ENCODE assay signal across 8 mouse cellular contexts in genomic region chr2:22774181-22774751, GRCm38 (mm10). TPM values are rescaled to one million over a fixed set of nuclear protein-coding genes. Genes with fewer than 3 reads are reported as not detected.
DNase-seq lines count a peak whose midpoint lies in the region; ATAC-seq lines count a peak whose summit lies in the region.

No protein-coding gene starts in this region.

- no peak overlapping the region for H3K27ac ChIP-seq in lung, embryonic 15.5 days

- WGBS in lung, embryonic 15.5 days: 0% methylated on average over 27 of the region's 28 CpGs

- ATAC-seq in frontal cortex, adult (ENCODE audit: low TSS enrichment): peak; percentile 91
- peak; percentile 84 to 86 for ATAC-seq in hematopoietic stem cell, adult 5-6 weeks (replicated peaks in 1 of 2; ENCODE audit: insufficient read depth in 1 of 2, low FRiP score in 2 of 2, low TSS enrichment in 1 of 2, low read depth in 1 of 2, poor library complexity in 2 of 2, severe bottlenecking in 2 of 2)
- peak; percentile 73; the same call in 1 of the 2 replicates for ATAC-seq in lung, embryonic 15.5 days (ENCODE audit: borderline replicate concordance, extremely low read depth, low FRiP score, low TSS enrichment)
- peak; percentile 83 for ATAC-seq in neutrophil, adult 5-6 weeks (ENCODE audit: extremely low read depth, insufficient number of reproducible peaks, low FRiP score, poor library complexity, severe bottlenecking)

- H3K4me2 ChIP-seq in lung, embryonic 15.5 days: peak overlapping the region; percentile 76

- H3K36me3 ChIP-seq in lung, embryonic 15.5 days: no peaks in the 10 kb centered on the region

- H3K4me1 ChIP-seq in lung, embryonic 15.5 days: 0 out of 2 replicates have a peak, but pooled peaks cover 5% of the 10 kb centered on the region

- no peaks in the 10 kb centered on the region for H3K9me3 ChIP-seq in lung, embryonic 15.5 days

- H3K9ac ChIP-seq in lung, embryonic 15.5 days: peak overlapping the region; percentile 27; the same call in 1 of the 2 replicates

- DNase-seq in CD4-positive, CD25-positive, alpha-beta regulatory T cell, adult 2 months (ENCODE audit: low read depth, low spot score): peak; percentile 91
- peak; percentile 57 to 64 for DNase-seq in adrenal gland, postnatal 36 days
- DNase-seq in layer of hippocampus, adult 9-11 months: peak; percentile 85
- DNase-seq in testis, postnatal 14 days (ENCODE audit: low spot score): peak; percentile 57

- H3K27me3 ChIP-seq in lung, embryonic 15.5 days: no peaks in the 10 kb centered on the region

- peak overlapping the region; percentile 36 for H3K4me3 ChIP-seq in lung, embryonic 15.5 days

RNA-seq across cellular contexts. Expression of gene Apbb1ip, which starts 0.4 kb away (rescaled TPM):
- total RNA-seq in adrenal gland, postnatal 36 days (2021): 1 to 10 TPM; 2.5 to 4.1 TPM
- 22.7 and 28.1 TPM in 2 replicates for total RNA-seq in hematopoietic stem cell, adult 5-6 weeks (2017)
- polyA plus RNA-seq in lung, embryonic 15.5 days (2015; fragmentation: Nextera tagmentation; extraction: Ambion mirVana): 1.6 and 2.1 TPM in 2 replicates
- 120 and 123 TPM in 2 replicates for total RNA-seq in neutrophil, adult 5-6 weeks (2017)
